Mouse (Mus musculus) ES-Bruce4 (cell line): ENCODE measurements around the gene Ss18l2.

ENCODE experiments used
- CTCF ChIP-seq: IDR thresholded peaks from one replicate; pipeline ENCODE4 v1.8.1; 2011; ENCODE audit warnings: low read depth, low read length
- EP300 ChIP-seq: IDR thresholded peaks from 2 replicates; pipeline ENCODE4 v1.6.1; 2011; ENCODE audit warnings: low read depth, low read length; ENCODE audit not compliant: insufficient read depth
- POLR2A ChIP-seq: IDR thresholded peaks from one replicate; pipeline ENCODE4 v1.8.1; 2011; ENCODE audit warnings: low read length; ENCODE audit not compliant: insufficient read depth

- TF ChIP-seq POLR2A (no peak), CTCF (no peak), EP300 (no peak)
Observed at GRCm38 (mm10) chr9:121675556-121675955, 34.6 kb upstream of the Ss18l2 start.
